Mouse (Mus musculus): ENCODE data around the gene Slc8a2.

Slc8a2 gene

DNA sequence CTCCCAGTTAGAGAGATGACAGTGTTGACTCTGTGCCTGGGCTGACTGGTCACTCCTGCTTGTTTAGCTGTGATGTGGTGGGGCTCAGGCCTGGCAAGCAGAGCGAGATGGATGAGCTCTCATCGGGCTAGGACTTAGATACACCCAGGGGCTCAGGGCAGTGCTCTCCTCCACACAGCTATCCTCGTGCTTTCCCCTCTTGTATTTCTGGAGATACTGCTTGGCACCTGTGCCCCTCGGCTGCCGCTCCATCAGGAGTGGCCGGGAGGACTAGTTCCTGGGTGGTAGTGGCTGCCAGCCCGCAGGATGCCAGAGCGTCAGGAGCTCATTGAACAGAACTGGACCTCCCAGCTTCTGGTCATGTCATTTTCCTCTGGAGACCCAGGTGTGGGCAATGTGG lies 19.5 kb upstream of the Slc8a2 start:
- no peaks in the 10 kb centered on the region for H3K27me3 ChIP-seq (ENCODE audit: control insufficient read depth, insufficient read depth, low read length, poor library complexity, severe bottlenecking)
- peaks cover 15% of the 10 kb centered on the region for H3K36me3 ChIP-seq (ENCODE audit: control insufficient read depth, insufficient read depth, low read length, poor library complexity, severe bottlenecking)
- DNase-seq (ENCODE audit: low read depth, low spot score): no peak

DNA sequence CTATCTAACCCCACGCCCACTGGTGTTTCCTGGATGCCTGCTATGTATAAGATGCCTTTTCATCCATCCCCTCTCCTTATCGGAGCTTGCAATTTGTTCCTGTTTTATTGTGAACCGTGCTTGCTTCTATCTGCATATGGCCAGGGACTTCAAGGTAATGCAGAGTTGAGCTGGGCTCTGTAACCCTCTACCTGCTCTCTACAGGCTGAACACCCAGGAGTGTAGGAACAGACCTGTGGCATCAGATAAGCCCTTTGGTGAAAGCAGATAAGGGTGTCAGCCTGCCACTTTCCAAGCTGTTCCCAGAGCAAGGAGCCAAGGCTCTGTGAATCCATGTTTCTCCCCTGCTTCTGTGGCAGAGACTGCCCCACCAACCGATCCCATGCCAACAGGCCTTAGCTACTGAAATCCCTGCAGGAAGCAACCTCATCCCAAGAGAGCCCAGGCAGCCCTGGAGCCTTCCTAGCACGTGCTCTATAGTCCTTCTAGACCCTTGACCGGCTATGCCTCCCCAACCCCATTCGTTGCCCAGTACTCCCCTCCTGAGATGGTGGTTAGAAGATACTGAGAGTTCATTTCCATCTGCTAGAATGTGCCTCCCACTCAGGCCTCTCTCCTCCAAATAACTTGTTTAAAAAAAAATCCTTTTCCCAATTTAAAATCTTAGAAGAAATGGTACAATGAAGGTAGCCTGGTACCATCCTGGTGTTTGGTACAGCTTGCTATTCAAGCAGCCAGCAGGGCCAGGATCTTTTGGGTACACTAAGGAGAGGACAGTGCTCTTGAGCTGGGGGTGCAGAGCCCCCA lies 18.1 kb upstream of the Slc8a2 start:
- Histone ChIP-seq H3K27me3 (ENCODE audit: control insufficient read depth, insufficient read depth, low read length, poor library complexity, severe bottlenecking) (no peaks in the 10 kb centered on the region), H3K36me3 (ENCODE audit: control insufficient read depth, insufficient read depth, low read length, poor library complexity, severe bottlenecking) (peaks cover 17% of the 10 kb centered on the region)
- no peak for DNase-seq (ENCODE audit: low read depth, low spot score)

DNA sequence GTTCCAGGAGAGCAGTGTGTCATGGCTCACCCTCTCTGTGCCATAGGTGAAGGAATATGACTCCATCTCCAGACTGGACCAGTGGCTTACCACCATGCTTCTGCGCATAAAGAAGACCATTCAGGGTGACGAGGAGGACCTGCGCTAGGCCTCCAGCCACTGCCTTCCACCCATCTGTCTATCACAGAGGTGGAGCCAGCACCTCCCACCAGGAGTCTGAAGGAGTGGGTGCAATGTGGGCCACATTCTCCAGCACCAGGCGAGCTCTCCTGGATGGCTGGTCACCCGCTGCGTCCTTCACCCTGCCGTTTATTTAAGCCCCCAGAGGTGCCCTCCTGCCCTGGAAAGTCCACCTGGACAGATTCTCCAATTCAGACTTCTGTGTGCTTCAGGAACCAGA lies 13.2 kb upstream of the Slc8a2 start:
- DNase-seq (ENCODE audit: low read depth, low spot score): no peak
- Histone ChIP-seq H3K27me3 (ENCODE audit: control insufficient read depth, insufficient read depth, low read length, poor library complexity, severe bottlenecking) (no peaks in the 10 kb centered on the region), H3K36me3 (ENCODE audit: control insufficient read depth, insufficient read depth, low read length, poor library complexity, severe bottlenecking) (peaks cover 9% of the 10 kb centered on the region; the same call in 1 of the 2 replicates)

DNA sequence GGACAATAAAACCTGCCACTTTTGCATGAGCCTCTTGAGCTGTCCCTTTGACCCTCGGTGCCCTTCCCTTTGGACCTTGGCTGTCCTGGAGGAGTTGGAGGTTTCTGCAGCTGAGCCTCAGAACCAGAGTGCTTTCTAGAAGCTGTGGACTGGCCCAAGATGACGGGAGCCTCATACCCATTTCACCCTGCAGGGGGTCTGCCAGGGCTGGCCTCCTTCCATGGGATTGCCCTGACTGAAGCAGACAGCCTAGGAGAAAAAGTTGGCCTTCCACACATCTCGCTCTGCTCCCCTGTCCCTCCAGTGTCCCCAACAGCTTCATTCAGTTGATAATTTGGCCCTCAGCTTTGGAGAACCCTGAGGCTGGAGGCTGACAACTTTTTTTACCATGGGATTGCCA lies 12.5 kb upstream of the Slc8a2 start:
- peaks cover 7% of the 10 kb centered on the region; the same call in 1 of the 2 replicates for H3K36me3 ChIP-seq (ENCODE audit: control insufficient read depth, insufficient read depth, low read length, poor library complexity, severe bottlenecking)
- DNase-seq (ENCODE audit: low read depth, low spot score): no peak
- H3K27me3 ChIP-seq (ENCODE audit: control insufficient read depth, insufficient read depth, low read length, poor library complexity, severe bottlenecking): no peaks in the 10 kb centered on the region

DNA sequence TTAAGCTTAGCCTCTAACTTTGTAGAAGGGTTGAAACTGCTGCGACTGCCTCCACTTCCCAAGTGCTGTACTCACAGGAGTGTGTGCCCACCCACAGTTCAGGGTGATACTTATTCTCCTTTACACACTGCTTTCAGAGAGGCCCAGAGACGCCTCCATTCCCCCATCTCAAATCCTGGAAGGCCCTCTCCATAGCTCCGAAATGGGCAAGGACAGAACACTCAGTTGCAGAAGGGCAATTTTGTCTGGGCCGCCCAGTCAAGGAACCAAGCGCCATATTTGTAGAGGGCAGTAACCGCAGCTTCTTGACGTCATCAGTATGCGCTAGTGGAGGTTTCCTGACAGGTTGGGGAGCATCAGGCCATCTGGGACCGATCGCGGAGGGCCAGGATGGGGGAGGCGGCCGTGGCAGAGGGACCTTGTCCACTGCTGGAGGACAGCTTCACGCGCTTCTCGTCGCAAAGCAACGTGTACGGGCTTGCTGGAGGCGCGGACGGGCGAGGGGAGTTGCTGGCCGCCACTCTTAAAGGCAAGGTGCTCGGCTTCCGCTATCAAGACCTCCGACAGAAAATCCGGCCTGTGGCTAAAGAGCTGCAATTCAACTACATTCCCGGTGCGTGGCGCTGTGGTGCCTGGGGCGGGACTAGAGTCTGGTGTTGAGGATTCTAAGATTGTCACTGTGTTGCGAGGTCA lies 9.9 kb upstream of the Slc8a2 start, which contains the start of gene Kptn:
Kptn (plus strand) TSS at position 327 of the 693 bp plus-strand sequence.
- peaks cover 4% of the 10 kb centered on the region; the same call in 1 of the 2 replicates for H3K36me3 ChIP-seq (ENCODE audit: control insufficient read depth, insufficient read depth, low read length, poor library complexity, severe bottlenecking)
- H3K27me3 ChIP-seq (ENCODE audit: control insufficient read depth, insufficient read depth, low read length, poor library complexity, severe bottlenecking): no peaks in the 10 kb centered on the region
- DNase-seq (ENCODE audit: low read depth, low spot score): peak; percentile 95

DNA sequence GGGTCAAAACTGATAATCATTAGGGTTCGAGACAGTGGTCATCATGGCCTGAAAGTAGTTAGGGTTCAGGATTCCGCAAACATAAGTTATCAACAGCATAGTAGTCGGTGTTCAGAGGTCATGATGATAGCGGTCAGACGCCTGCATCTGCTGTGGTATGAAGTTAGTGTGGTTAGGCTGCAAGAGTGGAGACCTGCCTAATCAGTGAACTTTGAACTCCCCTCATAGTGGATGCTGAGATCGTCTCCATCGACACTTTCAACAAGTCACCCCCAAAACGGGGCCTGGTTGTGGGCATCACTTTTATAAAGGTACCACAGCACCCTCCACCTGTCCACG lies 9.4 kb upstream of the Slc8a2 start:
- no peak for DNase-seq (ENCODE audit: low read depth, low spot score)
- Histone ChIP-seq H3K36me3 (ENCODE audit: control insufficient read depth, insufficient read depth, low read length, poor library complexity, severe bottlenecking) (peaks cover 2% of the 10 kb centered on the region; the same call in 1 of the 2 replicates), H3K27me3 (ENCODE audit: control insufficient read depth, insufficient read depth, low read length, poor library complexity, severe bottlenecking) (no peaks in the 10 kb centered on the region)

DNA sequence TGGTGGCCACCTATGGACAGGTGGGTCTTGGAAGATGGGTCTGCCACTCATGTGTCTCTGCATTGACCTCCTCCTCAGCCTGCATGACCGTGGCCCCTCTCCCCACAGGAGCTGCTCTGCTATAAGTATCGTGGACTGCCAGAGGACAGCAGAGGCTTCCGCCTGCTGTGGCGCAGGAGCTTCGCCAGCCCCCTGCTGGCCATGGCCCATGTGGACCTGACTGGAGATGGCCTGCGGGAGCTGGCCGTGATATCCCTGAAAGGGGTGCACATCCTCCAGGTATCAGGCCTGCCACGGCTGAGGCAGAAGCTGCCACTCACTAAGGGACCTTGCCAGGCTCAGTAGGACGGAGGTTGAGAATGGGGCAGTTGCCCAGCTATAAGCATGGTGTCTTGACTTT lies 3.8 kb upstream of the Slc8a2 start:
- DNase-seq (ENCODE audit: low read depth, low spot score): no peak
- no peaks in the 10 kb centered on the region for H3K27me3 ChIP-seq (ENCODE audit: control insufficient read depth, insufficient read depth, low read length, poor library complexity, severe bottlenecking)
- no peaks in the 10 kb centered on the region for H3K36me3 ChIP-seq (ENCODE audit: control insufficient read depth, insufficient read depth, low read length, poor library complexity, severe bottlenecking)

DNA sequence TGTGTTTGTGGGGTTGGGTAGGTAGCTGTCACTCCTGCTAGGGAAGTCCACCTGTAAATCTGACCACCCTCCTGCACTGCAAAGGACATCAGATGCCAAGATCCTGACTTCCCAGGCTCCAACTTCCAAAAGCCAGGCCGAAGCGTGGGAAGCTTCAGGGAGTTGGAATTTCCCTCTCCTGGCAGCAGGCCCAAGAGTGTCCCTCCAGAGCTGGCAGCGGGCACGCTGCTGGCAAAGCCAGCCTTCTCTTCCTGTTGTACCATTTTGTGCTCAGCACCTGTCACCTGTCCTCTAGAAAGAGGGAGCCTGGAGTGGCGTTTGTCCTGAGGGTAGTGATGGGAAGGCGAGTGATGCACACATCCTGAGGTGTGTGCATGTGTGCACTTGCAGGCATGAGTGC lies 1.3 kb upstream of the Slc8a2 start:
- H3K27me3 ChIP-seq (ENCODE audit: control insufficient read depth, insufficient read depth, low read length, poor library complexity, severe bottlenecking): no peaks in the 10 kb centered on the region
- no peaks in the 10 kb centered on the region for H3K36me3 ChIP-seq (ENCODE audit: control insufficient read depth, insufficient read depth, low read length, poor library complexity, severe bottlenecking)
- DNase-seq (ENCODE audit: low read depth, low spot score): no peak

DNA sequence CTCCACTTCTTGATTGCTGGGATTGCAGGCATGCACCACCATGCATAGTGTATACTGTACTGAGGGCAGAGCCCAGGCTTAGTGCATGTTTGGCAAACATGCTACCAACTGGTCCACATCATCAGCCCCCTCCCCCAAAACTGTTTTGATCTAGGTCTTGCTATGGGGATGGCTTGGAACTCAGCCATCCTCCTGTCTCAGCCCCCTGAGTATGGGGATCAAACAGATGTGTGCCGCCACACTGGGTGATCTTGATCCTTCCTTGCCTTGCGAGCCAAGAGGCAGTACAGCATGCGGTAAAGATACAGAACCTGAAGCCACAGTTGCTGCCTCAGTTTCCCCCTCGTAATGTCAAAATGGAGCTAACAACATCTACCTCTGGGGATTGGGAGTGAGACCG lies 727 bp upstream of the Slc8a2 start:
- no peaks in the 10 kb centered on the region for H3K36me3 ChIP-seq (ENCODE audit: control insufficient read depth, insufficient read depth, low read length, poor library complexity, severe bottlenecking)
- H3K27me3 ChIP-seq (ENCODE audit: control insufficient read depth, insufficient read depth, low read length, poor library complexity, severe bottlenecking): no peaks in the 10 kb centered on the region
- no peak for DNase-seq (ENCODE audit: low read depth, low spot score)

DNA sequence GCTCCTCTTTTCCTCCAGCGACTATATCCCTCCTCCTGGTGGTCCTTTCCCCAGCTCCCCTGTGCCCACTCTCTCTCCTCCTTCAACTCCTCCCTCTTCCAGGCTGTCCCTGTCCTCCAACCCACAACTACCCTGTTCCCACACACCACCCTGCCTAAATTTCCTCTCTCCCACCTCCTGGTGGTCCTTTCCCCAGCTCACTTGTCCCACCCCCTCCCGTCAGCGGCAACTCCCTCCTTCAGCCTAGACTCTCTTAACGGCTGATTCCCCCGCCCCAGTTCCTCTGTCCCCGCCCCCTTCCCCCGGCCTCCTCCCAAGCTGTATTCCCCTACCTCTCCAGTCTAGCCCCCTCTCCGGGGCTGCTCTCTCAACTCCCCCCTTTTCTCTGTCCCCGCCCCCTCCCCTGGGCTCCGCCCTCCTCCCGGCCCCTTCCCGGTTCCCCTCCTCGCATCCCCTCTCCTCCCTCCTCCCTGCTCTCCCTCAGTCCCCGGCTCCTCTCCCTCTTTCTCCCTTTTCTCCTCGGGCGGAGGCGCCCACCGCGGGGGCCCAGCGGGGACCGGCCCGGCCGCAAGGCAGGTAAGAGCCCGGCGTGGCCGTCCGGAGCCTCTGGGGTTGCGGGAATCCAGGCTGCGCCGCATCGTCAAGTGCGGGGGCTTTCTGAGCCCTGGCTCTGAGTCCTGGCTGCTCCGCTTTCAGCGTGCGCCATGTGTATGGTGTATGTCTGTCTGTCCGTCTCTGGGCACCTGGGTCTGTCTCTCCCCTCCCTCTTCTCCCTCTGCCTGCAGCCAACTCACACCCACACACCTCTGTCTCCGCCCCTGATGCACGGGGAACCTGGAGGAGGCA lies 443 bp downstream of the Slc8a2 start:
- Histone ChIP-seq H3K27me3 (ENCODE audit: control insufficient read depth, insufficient read depth, low read length, poor library complexity, severe bottlenecking) (no peaks in the 10 kb centered on the region), H3K36me3 (ENCODE audit: control insufficient read depth, insufficient read depth, low read length, poor library complexity, severe bottlenecking) (no peaks in the 10 kb centered on the region)
- no peak for DNase-seq (ENCODE audit: low read depth, low spot score)

DNA sequence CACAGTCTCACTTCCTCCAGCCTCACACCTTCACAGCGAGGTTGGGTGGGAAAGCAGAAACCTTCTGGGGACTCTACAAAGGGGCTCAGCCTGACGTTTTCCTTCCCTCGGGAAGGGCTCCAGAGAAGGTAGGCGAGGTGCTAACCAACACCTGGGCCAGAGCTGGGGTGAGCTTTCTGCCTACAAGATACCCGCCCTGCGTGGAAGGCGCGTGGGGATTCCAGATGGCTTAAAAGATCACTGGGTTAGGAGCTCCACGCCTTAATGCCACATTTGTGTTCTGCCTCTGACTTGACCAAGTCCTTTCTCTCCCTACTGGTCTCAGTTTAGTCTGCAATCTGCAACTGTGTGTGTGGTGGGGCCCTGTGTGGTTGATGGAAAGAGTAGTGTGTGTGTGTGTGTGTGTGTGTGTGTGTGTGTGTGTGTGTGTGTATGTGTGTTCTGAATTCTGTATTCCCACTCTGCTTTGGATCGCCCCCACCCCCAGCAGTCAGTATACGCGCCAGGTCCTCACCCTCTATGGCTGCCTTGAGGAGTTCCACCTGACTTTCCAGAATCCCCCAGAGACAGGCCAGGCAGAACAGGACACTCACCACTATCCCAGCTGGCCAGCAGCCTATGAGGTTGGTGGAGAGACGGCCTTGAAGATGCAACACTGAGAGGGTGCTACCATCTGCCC lies 1.5 kb downstream of the Slc8a2 start:
- DNase-seq (ENCODE audit: low read depth, low spot score): no peak
- H3K27me3 ChIP-seq (ENCODE audit: control insufficient read depth, insufficient read depth, low read length, poor library complexity, severe bottlenecking): no peaks in the 10 kb centered on the region
- no peaks in the 10 kb centered on the region for H3K36me3 ChIP-seq (ENCODE audit: control insufficient read depth, insufficient read depth, low read length, poor library complexity, severe bottlenecking)

DNA sequence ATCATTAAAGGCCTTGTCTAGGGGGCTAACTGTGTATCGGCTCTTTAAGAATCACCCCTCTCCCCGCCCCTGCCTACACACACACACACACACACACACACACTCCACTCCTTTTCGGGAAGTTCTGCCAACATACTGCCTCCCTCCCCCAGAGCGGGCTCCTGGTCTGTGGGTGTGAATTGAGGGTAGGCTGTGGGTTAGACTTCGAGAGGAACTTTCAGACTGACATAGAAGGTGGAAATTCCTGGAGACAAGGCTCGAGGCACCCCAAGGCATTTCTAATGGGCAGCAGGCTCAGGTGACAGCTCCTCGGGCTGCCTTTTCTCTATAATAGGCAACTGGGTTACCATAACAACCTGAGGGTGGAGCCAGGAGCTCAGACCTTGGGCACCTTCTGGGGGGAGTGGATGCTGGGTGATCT lies 2.5 kb downstream of the Slc8a2 start:
- H3K36me3 ChIP-seq (ENCODE audit: control insufficient read depth, insufficient read depth, low read length, poor library complexity, severe bottlenecking): no peaks in the 10 kb centered on the region
- no peak for DNase-seq (ENCODE audit: low read depth, low spot score)

DNA sequence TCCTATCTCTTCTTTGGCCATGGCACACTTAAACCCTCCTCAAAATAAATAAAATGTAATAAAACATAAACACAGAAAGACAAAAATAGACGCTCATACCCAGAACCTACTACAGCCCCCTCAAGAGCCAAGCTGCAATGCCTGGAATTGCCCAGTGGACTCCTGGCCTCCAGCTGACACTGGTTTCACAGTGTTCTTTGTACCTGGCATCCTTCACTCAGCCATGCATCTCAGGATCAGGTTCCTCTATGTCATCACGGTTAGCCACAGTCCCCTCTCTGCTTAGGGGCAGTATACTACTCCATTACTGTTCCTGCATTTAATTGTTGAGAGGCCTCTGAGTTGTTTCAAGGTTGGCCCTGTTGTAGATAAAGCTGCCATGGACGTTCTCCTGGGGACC lies 3.3 kb downstream of the Slc8a2 start:
- Histone ChIP-seq H3K27me3 (ENCODE audit: control insufficient read depth, insufficient read depth, low read length, poor library complexity, severe bottlenecking) (no peaks in the 10 kb centered on the region), H3K36me3 (ENCODE audit: control insufficient read depth, insufficient read depth, low read length, poor library complexity, severe bottlenecking) (no peaks in the 10 kb centered on the region)
- no peak for DNase-seq (ENCODE audit: low read depth, low spot score)

More for the DNA sequence above, 2.5 kb downstream of the Slc8a2 start:
- H3K27me3 ChIP-seq (ENCODE audit: control insufficient read depth, insufficient read depth, low read length, poor library complexity, severe bottlenecking): no peaks in the 10 kb centered on the region

DNA sequence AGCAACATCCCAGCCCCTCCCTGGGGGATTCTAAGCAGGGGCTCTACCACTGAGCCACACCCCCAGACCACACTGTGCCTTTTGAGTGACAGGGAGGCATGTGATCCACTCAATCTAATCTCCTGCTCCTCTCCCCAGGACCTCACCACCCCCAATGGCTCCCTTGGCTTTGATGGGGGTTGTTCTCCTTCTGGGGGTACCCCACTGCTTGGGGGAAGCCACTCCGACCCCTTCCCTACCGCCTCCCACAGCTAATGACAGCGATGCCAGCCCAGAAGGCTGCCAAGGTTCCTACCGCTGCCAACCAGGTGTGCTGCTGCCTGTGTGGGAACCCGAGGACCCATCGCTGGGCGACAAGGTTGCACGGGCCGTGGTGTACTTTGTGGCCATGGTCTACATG lies 4.1 kb downstream of the Slc8a2 start:
- Histone ChIP-seq H3K36me3 (ENCODE audit: control insufficient read depth, insufficient read depth, low read length, poor library complexity, severe bottlenecking) (no peaks in the 10 kb centered on the region), H3K27me3 (ENCODE audit: control insufficient read depth, insufficient read depth, low read length, poor library complexity, severe bottlenecking) (no peaks in the 10 kb centered on the region)
- no peak for DNase-seq (ENCODE audit: low read depth, low spot score)
